Mouse (Mus musculus) intestine, postnatal 0 days (tissue): ENCODE measurements at regions not wholly inside any gene's neighbourhood (a gene's known extent, or its start where the extent isn't known, plus 50 kb on each side); places are given as distances from the start of the nearest gene placed in this dataset.

Experiments
- ATAC-seq: fragments of 200-750 bp; cut with Nextera tagmentation; 2 replicates; pipeline ENCODE4 v1.8.0; 2017; ENCODE audit warnings: mild to moderate bottlenecking, moderate TSS enrichment, moderate library complexity
- H3K27ac ChIP-seq: fragments of 300-500 bp; sonication (generic); 2 replicates; pipeline ENCODE4 v1.5.1; 2014; ENCODE audit warnings: mild to moderate bottlenecking, low read depth, low read length, moderate library complexity
- H3K27me3 ChIP-seq: fragments of 300-500 bp; sonication (generic); replicated peaks from 2 replicates; pipeline ENCODE4 v1.6.1; 2014; ENCODE audit warnings: low read length, mixed read lengths; ENCODE audit not compliant: control insufficient read depth, insufficient read depth
- H3K36me3 ChIP-seq: fragments of 300-500 bp; sonication (generic); 2 replicates; pipeline ENCODE4 v1.6.1; 2014; ENCODE audit warnings: mild to moderate bottlenecking, moderate library complexity; ENCODE audit not compliant: control insufficient read depth, insufficient read depth
- H3K4me1 ChIP-seq: fragments of 300-500 bp; sonication (generic); replicated peaks from 2 replicates; pipeline ENCODE4 v1.6.1; 2014; ENCODE audit warnings: antibody characterized with exemption, low read length, mixed read lengths; ENCODE audit not compliant: control insufficient read depth, insufficient read depth
- H3K4me2 ChIP-seq: fragments of 300-500 bp; sonication (generic); replicated peaks from 2 replicates; pipeline ENCODE4 v1.6.1; 2014; ENCODE audit warnings: low read depth, mild to moderate bottlenecking, moderate library complexity
- H3K4me3 ChIP-seq: fragments of 300-500 bp; sonication (generic); 2 replicates; pipeline ENCODE4 v1.5.1; 2014; ENCODE audit warnings: low read depth, low read length
- H3K9ac ChIP-seq: fragments of 300-500 bp; sonication (generic); 2 replicates; pipeline ENCODE4 v1.6.1; 2014; ENCODE audit warnings: mild to moderate bottlenecking, low read depth, low read length
- H3K9me3 ChIP-seq: fragments of 300-500 bp; sonication (generic); 2 replicates; pipeline ENCODE4 v1.6.1; 2016; ENCODE audit warnings: mixed run types; ENCODE audit not compliant: control insufficient read depth
- CTCF ChIP-seq: sonication (generic); IDR thresholded peaks from 2 replicates; pipeline ENCODE4 v1.5.1; 2016; ENCODE audit warnings: low read depth, mild to moderate bottlenecking, control low read depth, antibody characterized with exemption, moderate library complexity
- WGBS: fragments of 180-500 bp; shearing (Covaris S2); extraction: QIAGEN DNeasy Blood & Tissue Kit; methylation state at CpG from one replicate; pipeline ENCODE4 v1.1.7; 2014; 5-methylcytosine and 5-hydroxymethylcytosine counted together

- TF ChIP-seq CTCF: no peak
- WGBS: 88% methylated on average over 5 of the region's 5 CpGs
- no peaks in the 10 kb centered on the region for H3K9me3 ChIP-seq
- no peak overlapping the region for H3K27ac ChIP-seq
- no peaks in the 10 kb centered on the region for H3K27me3 ChIP-seq
- no peak overlapping the region for H3K4me3 ChIP-seq
- H3K4me2 ChIP-seq: no peak overlapping the region
- no peak for ATAC-seq
- no peaks in the 10 kb centered on the region for H3K4me1 ChIP-seq
- no peaks in the 10 kb centered on the region for H3K36me3 ChIP-seq
- H3K9ac ChIP-seq: no peak overlapping the region
Measured at GRCm38 (mm10) chr5:50683966-50684365, 625.2 kb upstream of the Adgra3 start.

GRCm38 (mm10) chr5:50636539-50636938 is 577.7 kb upstream of the Adgra3 start:
- Histone ChIP-seq H3K9ac (no peak overlapping the region), H3K4me1 (no peaks in the 10 kb centered on the region), H3K27me3 (no peaks in the 10 kb centered on the region), H3K4me3 (no peak overlapping the region), H3K27ac (no peak overlapping the region), H3K4me2 (no peak overlapping the region), H3K36me3 (no peaks in the 10 kb centered on the region), H3K9me3 (no peaks in the 10 kb centered on the region)
- no peak for ATAC-seq
- TF ChIP-seq CTCF: no peak

GRCm38 (mm10) chr5:50626648-50627047 is 567.8 kb upstream of the Adgra3 start:
- Histone ChIP-seq H3K4me3 (no peak overlapping the region), H3K9ac (no peak overlapping the region), H3K4me1 (no peaks in the 10 kb centered on the region), H3K9me3 (no peaks in the 10 kb centered on the region), H3K27me3 (no peaks in the 10 kb centered on the region), H3K27ac (no peak overlapping the region), H3K4me2 (no peak overlapping the region), H3K36me3 (no peaks in the 10 kb centered on the region)
- TF ChIP-seq CTCF: no peak
- WGBS: 82% methylated on average over 6 of the region's 6 CpGs
- no peak for ATAC-seq

GRCm38 (mm10) chr5:50624206-50624605 is 565.4 kb upstream of the Adgra3 start:
- TF ChIP-seq CTCF: no peak
- no peak for ATAC-seq
- Histone ChIP-seq H3K4me2 (no peak overlapping the region), H3K9ac (no peak overlapping the region), H3K36me3 (no peaks in the 10 kb centered on the region), H3K27me3 (no peaks in the 10 kb centered on the region), H3K9me3 (no peaks in the 10 kb centered on the region), H3K4me1 (no peaks in the 10 kb centered on the region), H3K4me3 (no peak overlapping the region), H3K27ac (no peak overlapping the region)
